Mouse (Mus musculus) forebrain, embryonic 16.5 days (tissue): ENCODE results near the gene Plekhm1. TPM values are rescaled to one million over a fixed set of nuclear protein-coding genes. Genes with fewer than 3 reads are reported as not detected.
"Not testable (repeated sequence)": the region's sequence is repeated elsewhere in the genome, so short reads cannot be mapped to it uniquely, and the experiment has no call there.

ENCODE experiments used
- ATAC-seq: fragments of 200-750 bp; cut with Nextera tagmentation; 2 replicates; pipeline ENCODE4 v1.8.0; 2017; ENCODE audit warnings: mild to moderate bottlenecking, moderate library complexity
- H3K27ac ChIP-seq: fragments of 300-500 bp; sonication (generic); 2 replicates; pipeline ENCODE4 v1.5.1; 2014; ENCODE audit warnings: low read length, control low read depth
- H3K27me3 ChIP-seq: fragments of 300-500 bp; sonication (generic); replicated peaks from 2 replicates; pipeline ENCODE4 v1.6.1; 2014; ENCODE audit warnings: low read length; ENCODE audit not compliant: control insufficient read depth, insufficient read depth
- H3K36me3 ChIP-seq: fragments of 300-500 bp; sonication (generic); 2 replicates; pipeline ENCODE4 v1.6.1; 2014; ENCODE audit not compliant: control insufficient read depth, insufficient read depth
- H3K4me1 ChIP-seq: fragments of 300-500 bp; sonication (generic); replicated peaks from 2 replicates; pipeline ENCODE4 v1.6.1; 2014; ENCODE audit warnings: low read length; ENCODE audit not compliant: control insufficient read depth, insufficient read depth
- H3K4me2 ChIP-seq: fragments of 300-500 bp; sonication (generic); 2 replicates; pipeline ENCODE4 v1.6.1; 2014; ENCODE audit warnings: mild to moderate bottlenecking, low read length, control low read depth
- H3K4me3 ChIP-seq: fragments of 300-500 bp; sonication (generic); replicated peaks from 2 replicates; pipeline ENCODE4 v1.5.1; 2014; ENCODE audit warnings: mild to moderate bottlenecking, low read length, control low read depth
- H3K9ac ChIP-seq: fragments of 300-500 bp; sonication (generic); replicated peaks from 2 replicates; pipeline ENCODE4 v1.6.1; 2014; ENCODE audit warnings: low read depth, low read length, control low read depth
- H3K9me3 ChIP-seq: fragments of 300-500 bp; sonication (generic); 2 replicates; pipeline ENCODE4 v1.6.1; 2016; ENCODE audit warnings: low read length; ENCODE audit not compliant: control insufficient read depth
- WGBS: fragments of 180-500 bp; shearing (Covaris S2); extraction: QIAGEN DNeasy Blood & Tissue Kit; methylation state at CpG from one replicate; pipeline ENCODE4 v1.1.7; 2014; 5-methylcytosine and 5-hydroxymethylcytosine counted together
- polyA plus RNA-seq: library from polyadenylated mRNA; unstranded; fragments of >200 nt; fragmentation: Nextera tagmentation; extraction: Ambion mirVana; gene quantifications from 2 replicates; pipeline ENCODE4 v1.2.1, GENCODE M21; 2015

The Plekhm1 gene
- 10.3 and 11.3 TPM in 2 replicates for polyA plus RNA-seq

DNA sequence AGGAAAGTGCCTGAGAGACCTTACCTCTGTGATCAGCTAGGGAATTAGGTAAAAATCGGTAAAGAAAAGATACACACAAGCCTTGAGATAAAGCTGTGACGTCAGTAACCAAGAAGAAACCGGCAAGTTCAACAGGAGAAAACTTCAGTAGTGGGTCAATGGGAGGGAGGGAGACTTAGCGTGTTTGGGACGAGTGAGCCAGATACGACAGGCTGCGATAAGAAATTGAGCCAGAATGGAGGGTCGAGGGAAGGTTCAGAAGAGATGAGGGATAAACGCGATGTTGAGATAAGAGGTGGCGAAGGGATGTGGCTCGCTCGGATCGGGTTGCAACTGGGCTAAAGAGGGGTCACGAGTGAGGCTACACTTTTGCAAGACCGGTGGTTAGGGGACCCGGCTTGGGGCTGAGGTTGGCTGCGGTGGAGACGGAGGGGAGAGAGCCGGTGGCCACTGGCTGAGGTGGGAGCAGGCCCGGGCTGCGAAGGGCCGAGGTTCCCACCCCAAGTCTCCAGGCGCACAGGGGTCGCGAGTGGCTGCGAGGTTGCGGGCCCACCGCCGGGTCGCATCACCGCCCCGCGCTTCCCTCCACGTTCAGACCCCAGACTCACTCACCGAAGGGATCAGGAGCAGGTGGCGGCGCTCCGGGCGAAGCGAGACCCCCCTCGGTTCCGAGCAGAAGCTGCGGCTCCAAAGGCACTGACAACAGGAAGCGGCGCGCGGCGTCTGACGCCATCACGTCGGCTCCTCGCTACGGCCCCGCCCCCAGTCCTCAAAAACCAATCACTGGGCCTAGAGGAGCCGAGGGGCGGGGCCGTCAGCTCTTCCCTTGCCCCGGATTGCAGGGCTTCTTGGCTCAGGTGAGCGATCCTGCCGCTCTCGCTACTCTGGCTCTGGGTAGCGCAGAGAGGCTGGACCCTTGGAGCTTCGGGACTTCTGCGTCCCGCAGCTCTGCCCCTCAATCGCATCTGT, at the start of gene Plekhm1:
Plekhm1 (minus strand) TSS at position 707 of the 969 bp plus-strand sequence.
- Histone ChIP-seq H3K4me2 (peak within 1 kb of the TSS; percentile 92), H3K4me3 (peak within 1 kb of the TSS; percentile 77), H3K36me3 (no peaks in the 10 kb centered on the region), H3K9me3 (no peaks in the 10 kb centered on the region), H3K27ac (peak within 1 kb of the TSS; percentile 69), H3K4me1 (peaks cover 14% of the 10 kb centered on the region), H3K9ac (peak within 1 kb of the TSS; percentile 90), H3K27me3 (0 out of 2 replicates have a peak, but pooled peaks cover 5% of the 10 kb centered on the region)
- under 1% methylated on average over 67 of the region's 67 CpGs for WGBS
- peak; percentile 99 for ATAC-seq

DNA sequence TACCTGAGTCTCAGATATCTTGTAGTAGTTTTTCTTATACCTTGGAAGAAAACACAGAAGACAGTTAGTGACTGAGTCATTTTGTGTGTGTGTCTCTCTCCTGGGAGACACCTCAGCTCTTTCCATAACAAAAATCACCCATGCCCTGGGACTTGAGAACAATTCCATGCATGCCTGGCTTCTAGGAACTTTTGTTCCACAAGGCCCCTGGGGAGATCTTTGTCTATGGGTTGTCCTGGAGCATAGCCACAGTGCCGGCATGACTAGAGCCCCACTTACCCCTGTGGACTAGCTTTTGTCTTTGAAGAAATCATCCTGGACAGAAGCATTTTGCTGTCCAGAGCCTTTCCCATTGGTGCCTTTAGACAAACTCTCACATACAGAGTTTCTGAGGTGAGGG, 38.6 kb upstream of the Plekhm1 start:
- WGBS: 42% methylated on average over 1 of the region's 1 CpGs
- H3K36me3 ChIP-seq, H3K27me3 ChIP-seq: not testable (repeated sequence)

DNA sequence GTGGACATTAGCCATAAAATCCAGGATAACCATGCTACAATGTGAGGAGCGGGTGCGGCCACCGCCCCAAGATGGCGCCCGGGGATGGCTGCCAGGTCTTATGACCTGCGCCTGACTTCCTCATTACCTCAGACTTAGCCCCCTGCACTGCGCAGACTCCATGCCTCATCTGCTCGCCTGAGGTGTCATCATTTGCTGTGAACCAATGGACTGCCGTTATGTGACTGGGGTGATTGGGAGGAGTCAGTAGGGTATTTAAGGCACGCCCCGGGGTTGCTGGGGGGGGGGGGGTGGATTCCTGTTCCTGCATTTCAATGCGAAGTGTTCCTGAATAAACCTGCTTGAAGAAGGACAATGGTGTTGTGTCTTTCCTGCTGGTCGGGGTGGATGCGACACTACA, 37.2 kb upstream of the Plekhm1 start:
- H3K4me2 ChIP-seq, H3K9me3 ChIP-seq, ATAC-seq, H3K4me3 ChIP-seq, H3K9ac ChIP-seq, H3K27ac ChIP-seq, H3K27me3 ChIP-seq, H3K36me3 ChIP-seq, H3K4me1 ChIP-seq: not testable (repeated sequence)
- WGBS: 91% methylated on average over 14 of the region's 14 CpGs

More for the DNA sequence above, 38.6 kb upstream of the Plekhm1 start:
- H3K9ac ChIP-seq, H3K4me2 ChIP-seq, H3K4me3 ChIP-seq, H3K4me1 ChIP-seq, ATAC-seq, H3K27ac ChIP-seq, H3K9me3 ChIP-seq: not testable (repeated sequence)

DNA sequence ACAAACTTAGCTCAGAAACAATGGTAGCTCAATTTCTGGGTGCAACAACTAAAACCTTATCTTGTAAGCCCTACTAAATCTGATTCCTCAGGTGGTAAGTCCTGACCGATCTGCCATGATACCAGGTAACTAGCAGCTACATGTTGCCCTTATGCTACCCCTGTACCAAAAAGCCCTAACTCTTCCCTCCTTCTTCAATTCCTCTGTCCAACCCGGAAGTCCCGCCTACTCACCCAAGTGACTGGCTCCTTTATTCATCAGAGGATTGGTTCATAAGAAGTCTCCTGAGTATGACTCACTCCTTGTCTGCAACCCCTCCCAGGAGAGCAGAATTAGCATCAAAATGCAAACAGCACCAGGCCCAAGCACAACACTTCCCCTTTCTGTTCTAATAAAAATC, 31.2 kb upstream of the Plekhm1 start:
- no peak overlapping the region for H3K9ac ChIP-seq
- 95% methylated on average over 3 of the region's 3 CpGs for WGBS
- no peak for ATAC-seq
- H3K4me2 ChIP-seq: no peak overlapping the region
- H3K9me3 ChIP-seq: no peaks in the 10 kb centered on the region
- H3K4me3 ChIP-seq: no peak overlapping the region
- no peaks in the 10 kb centered on the region for H3K4me1 ChIP-seq
- H3K27ac ChIP-seq: no peak overlapping the region
- no peaks in the 10 kb centered on the region for H3K36me3 ChIP-seq
- H3K27me3 ChIP-seq: no peaks in the 10 kb centered on the region

DNA sequence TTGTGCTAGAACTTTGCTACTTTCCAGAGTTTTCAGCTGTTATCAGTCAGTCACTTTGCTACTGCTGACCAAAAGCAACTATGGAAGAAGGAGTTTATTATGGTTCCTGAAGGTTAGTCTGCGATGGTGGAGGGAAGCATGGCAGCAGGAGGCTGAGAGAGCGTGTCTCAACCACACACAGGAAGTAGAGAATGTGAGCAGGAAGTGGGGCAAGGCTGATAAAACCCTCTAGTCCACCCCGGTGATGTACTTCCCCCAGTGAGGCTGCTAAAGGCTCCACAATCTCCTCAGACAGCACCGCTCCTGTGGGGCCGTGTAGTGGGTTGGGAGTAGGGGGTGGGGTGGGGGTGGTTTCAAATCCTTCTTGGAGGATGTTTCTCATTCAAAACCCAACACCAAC, 23.8 kb upstream of the Plekhm1 start:
- no peak overlapping the region for H3K4me3 ChIP-seq

DNA sequence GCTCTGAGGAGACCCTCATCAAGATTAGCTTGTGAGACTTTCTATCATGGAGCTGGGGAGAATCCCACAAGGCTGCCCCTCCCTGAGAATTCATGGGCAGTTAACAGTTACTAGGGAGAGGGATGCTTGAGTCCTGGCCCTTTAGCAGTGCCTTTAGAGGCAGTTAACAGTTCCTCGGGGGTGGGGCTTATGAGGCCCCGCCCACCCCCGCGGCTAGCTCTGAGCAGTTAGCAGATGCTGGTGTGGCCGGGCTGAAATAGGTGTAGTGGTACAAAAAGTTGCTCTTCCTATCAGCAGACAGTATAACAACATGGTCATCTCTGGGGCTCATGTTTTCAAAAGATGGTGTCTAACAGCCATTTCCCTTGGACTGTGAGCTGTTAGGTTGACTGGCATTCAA, 12.5 kb upstream of the Plekhm1 start:
- WGBS: 38% methylated on average over 5 of the region's 5 CpGs

More for the DNA sequence above, 23.8 kb upstream of the Plekhm1 start:
- no peaks in the 10 kb centered on the region for H3K27me3 ChIP-seq
- no peak overlapping the region for H3K9ac ChIP-seq
- no peak overlapping the region for H3K27ac ChIP-seq
- no peaks in the 10 kb centered on the region for H3K36me3 ChIP-seq
- H3K4me1 ChIP-seq: no peaks in the 10 kb centered on the region
- WGBS: 90% methylated on average over 5 of the region's 5 CpGs
- no peak overlapping the region for H3K4me2 ChIP-seq
- no peak for ATAC-seq
- H3K9me3 ChIP-seq: no peaks in the 10 kb centered on the region

DNA sequence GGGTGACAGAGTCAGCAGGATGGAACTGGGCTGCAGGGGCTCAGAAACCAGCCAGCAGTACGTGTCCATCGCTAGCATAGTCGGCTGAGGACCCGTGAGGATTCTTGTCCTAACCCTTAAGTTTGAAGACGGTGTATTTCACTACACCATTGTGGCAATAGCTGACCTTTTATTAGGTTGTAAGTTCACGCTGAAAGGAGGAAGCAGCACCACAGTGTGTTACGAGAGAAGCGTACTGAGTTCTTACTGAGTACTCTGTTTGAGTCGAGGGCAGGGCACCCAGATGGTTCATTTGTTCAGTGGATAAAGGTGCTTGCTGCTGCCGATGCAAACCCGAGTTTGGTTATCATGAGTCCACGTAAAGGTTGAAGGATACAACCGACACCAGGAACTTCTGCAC, 7.2 kb upstream of the Plekhm1 start:
- Histone ChIP-seq H3K27me3 (no peaks in the 10 kb centered on the region), H3K4me3 (no peak overlapping the region), H3K9ac (no peak overlapping the region), H3K27ac (no peak overlapping the region), H3K4me2 (no peak overlapping the region), H3K4me1 (no peaks in the 10 kb centered on the region), H3K36me3 (no peaks in the 10 kb centered on the region), H3K9me3 (no peaks in the 10 kb centered on the region)
- no peak for ATAC-seq
- 87% methylated on average over 13 of the region's 13 CpGs for WGBS

More for the DNA sequence above, 12.5 kb upstream of the Plekhm1 start:
- no peak for ATAC-seq
- Histone ChIP-seq H3K9ac (no peak overlapping the region), H3K4me3 (no peak overlapping the region), H3K4me2 (no peak overlapping the region), H3K9me3 (no peaks in the 10 kb centered on the region), H3K27me3 (no peaks in the 10 kb centered on the region), H3K36me3 (no peaks in the 10 kb centered on the region), H3K4me1 (no peaks in the 10 kb centered on the region), H3K27ac (no peak overlapping the region)

DNA sequence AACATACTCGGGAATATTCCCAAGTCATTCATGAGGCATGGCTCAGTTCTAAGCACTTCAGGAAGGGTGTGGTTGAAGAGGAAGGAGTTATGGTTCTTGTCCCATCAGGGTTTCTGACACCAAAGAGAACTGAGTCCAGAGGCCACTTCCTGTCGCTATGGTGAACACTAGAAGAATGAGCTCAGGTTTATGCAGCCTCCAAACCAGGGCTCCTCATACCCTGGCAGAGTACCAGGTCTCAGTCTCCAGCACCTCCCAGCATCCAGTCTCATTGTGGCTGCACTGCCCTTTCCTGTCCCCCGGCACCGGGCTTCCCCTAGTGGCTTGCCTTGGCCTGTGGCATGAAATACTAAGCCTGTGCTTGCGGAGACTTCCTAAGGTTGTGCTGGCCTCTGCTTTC, 6.7 kb upstream of the Plekhm1 start:
- H3K4me2 ChIP-seq: no peak overlapping the region
- no peak for ATAC-seq
- H3K9me3 ChIP-seq: no peaks in the 10 kb centered on the region
- H3K27ac ChIP-seq: no peak overlapping the region
- 82% methylated on average over 5 of the region's 5 CpGs for WGBS
- no peaks in the 10 kb centered on the region for H3K36me3 ChIP-seq
- no peaks in the 10 kb centered on the region for H3K4me1 ChIP-seq
- 0 out of 2 replicates have a peak, but pooled peaks cover 1% of the 10 kb centered on the region for H3K27me3 ChIP-seq
- no peak overlapping the region for H3K4me3 ChIP-seq
- no peak overlapping the region for H3K9ac ChIP-seq

DNA sequence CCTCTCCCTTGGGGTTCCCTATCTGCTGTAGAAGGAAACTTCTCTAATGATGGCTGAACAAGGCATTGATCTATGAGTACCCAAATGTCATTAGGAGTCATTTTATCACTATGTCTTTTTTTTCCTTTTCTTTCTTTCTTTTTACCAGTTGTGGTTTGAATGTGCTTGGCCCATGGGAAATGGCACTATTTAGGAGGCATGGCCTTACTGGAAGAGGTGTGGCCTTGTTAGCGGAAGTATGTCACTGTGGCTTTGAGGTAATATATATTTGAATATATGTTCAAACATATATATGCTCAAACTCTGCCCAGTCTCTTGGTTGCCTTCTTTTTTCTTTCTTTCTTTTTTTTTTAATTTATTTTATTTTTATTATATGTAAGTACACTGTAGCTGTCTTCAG, 1.0 kb upstream of the Plekhm1 start:
- ATAC-seq: no peak
- 0 out of 2 replicates have a peak, but pooled peaks cover 5% of the 10 kb centered on the region for H3K27me3 ChIP-seq
- no peak overlapping the region for H3K27ac ChIP-seq
- H3K9ac ChIP-seq: no peak overlapping the region
- 95% methylated on average over 1 of the region's 1 CpGs for WGBS
- no peak overlapping the region for H3K4me3 ChIP-seq
- no peaks in the 10 kb centered on the region for H3K36me3 ChIP-seq
- H3K9me3 ChIP-seq: no peaks in the 10 kb centered on the region
- peak overlapping the region; percentile 92 for H3K4me2 ChIP-seq
- H3K4me1 ChIP-seq: peaks cover 14% of the 10 kb centered on the region
